Mouse (Mus musculus) MEL (cell line): ENCODE results near the gene Hexdc.

Experiments
- CTCF ChIP-seq, 3 experiments: IDR thresholded peaks in 2 of 3; conservative IDR thresholded peaks in 1 of 3; 2 replicates each; pipeline ENCODE4 v1.5.1; 2011 to 2012; ENCODE audit warnings: low read length in 3 of 3, low read depth in 2 of 3, mild to moderate bottlenecking in 2 of 3, improper control_type of control experiment in 1 of 3, inconsistent platforms in 1 of 3, mixed read lengths in 1 of 3, moderate library complexity in 1 of 3; ENCODE audit not compliant: control insufficient read depth in 1 of 3, insufficient read depth in 1 of 3, poor library complexity in 1 of 3, severe bottlenecking in 1 of 3
- EP300 ChIP-seq, 2 experiments: IDR thresholded peaks; 2 replicates each; pipeline ENCODE4 v1.6.1; 2011; ENCODE audit warnings: improper control_type of control experiment in 2 of 2, low read length in 2 of 2, low read depth in 1 of 2, mild to moderate bottlenecking in 1 of 2
- GABPA ChIP-seq: IDR thresholded peaks from 2 replicates; pipeline ENCODE4 v1.6.1; 2012; ENCODE audit warnings: low read depth, mild to moderate bottlenecking, inconsistent platforms, low read length, improper control_type of control experiment, moderate library complexity
- KAT2A ChIP-seq: conservative IDR thresholded peaks from 2 replicates; pipeline ENCODE4 v1.6.1; 2012; ENCODE audit warnings: low read depth, low read length, improper control_type of control experiment, inconsistent platforms
- MAFK ChIP-seq: IDR thresholded peaks from 2 replicates; pipeline ENCODE4 v1.6.1; 2011; ENCODE audit warnings: low read depth, mild to moderate bottlenecking, low read length, improper control_type of control experiment, borderline replicate concordance
- MXI1 ChIP-seq: IDR thresholded peaks from 2 replicates; pipeline ENCODE4 v1.6.1; 2011; ENCODE audit warnings: mild to moderate bottlenecking, low read depth, low read length, improper control_type of control experiment
- NELFE ChIP-seq: IDR thresholded peaks from 2 replicates; pipeline ENCODE4 v1.6.1; 2011; ENCODE audit warnings: low read depth, low read length, improper control_type of control experiment
- SIN3A ChIP-seq: IDR thresholded peaks from 2 replicates; pipeline ENCODE4 v1.6.1; 2012; ENCODE audit warnings: low read length, improper control_type of control experiment, inconsistent platforms
- ZNF384 ChIP-seq: IDR thresholded peaks from 2 replicates; pipeline ENCODE4 v1.6.1; 2012; ENCODE audit warnings: low read depth, mild to moderate bottlenecking, inconsistent platforms, low read length, improper control_type of control experiment

DNA sequence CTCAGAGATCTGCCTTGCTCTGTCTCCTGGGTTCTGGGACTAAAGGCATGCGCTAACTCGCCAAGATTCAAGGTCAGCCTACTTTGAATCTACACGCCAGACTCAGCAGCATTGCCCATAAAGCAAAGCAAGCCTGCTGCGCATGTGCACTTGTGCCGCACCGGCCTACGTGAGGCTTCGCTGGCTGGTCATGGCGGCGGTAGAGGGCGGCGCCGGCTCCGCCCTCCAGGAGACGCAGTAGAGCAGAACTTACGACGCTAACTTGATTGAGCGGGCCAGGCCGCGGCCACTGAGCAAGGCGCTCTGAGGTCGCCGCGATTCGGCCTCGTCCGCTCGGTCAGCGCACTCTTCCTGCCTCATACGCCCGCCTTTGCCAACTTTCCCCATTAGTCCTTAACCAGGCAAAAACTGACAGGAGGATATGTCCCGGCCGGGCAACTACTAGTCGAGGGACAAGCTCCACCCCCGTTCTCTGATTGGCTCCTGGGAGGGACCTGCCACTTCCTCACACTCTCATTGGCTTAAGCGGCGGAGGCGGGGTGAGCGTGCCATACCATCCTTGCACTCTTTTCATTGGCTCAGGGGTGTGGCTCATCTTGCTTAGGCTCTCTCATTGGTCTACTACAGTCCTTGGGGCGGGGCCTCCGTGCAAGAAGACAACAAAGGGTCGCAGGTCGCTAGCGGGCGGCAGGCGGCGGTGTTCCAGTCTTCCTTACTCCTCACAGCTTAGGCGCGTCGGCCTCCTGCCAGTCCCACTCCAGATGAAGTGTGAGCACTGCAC is 32.5 kb downstream of the Hexdc start, which contains the start of gene Narf:
- TF ChIP-seq EP300 (IDR thresholded peaks at IDR 0.05; ENCODE audit: low read depth in 1 of 2, low read length in 2 of 2) (no peak), KAT2A (peak; percentile 32; the same call in 1 of the 2 replicates), MXI1 (peak; percentile 83), ZNF384 (no peak), NELFE (peak; percentile 65), MAFK (peak; percentile 66), GABPA (no peak), SIN3A (peak; percentile 78), CTCF (IDR thresholded peaks at IDR 0.05 in 2 of 3, conservative IDR thresholded peaks at IDR 0.05 in 1 of 3; ENCODE audit: control insufficient read depth in 1 of 3, insufficient read depth in 1 of 3, low read depth in 2 of 3, low read length in 3 of 3, poor library complexity in 1 of 3, severe bottlenecking in 1 of 3) (peak in 2 of 3 experiments; percentile 67 to 74; a peak in 5 of 6 replicates)
